Mouse (Mus musculus) forebrain, postnatal 0 days (tissue): ENCODE measurements around the gene Ipmk. TPM values are rescaled to one million over a fixed set of nuclear protein-coding genes. Genes with fewer than 3 reads are reported as not detected.
"Not testable (repeated sequence)": the region's sequence is repeated elsewhere in the genome, so short reads cannot be mapped to it uniquely, and the experiment has no call there.

Experiments used
- ATAC-seq: fragments of 200-750 bp; cut with Nextera tagmentation; 2 replicates; pipeline ENCODE4 v1.8.0; 2017; ENCODE audit warnings: mild to moderate bottlenecking, moderate library complexity
- DNase-seq: peaks from one replicate; pipeline ENCODE4 v3.0.0-alpha.2; 2015
- H3K27ac ChIP-seq: fragments of 300-500 bp; sonication (generic); 2 replicates; pipeline ENCODE4 v1.5.1; 2014; ENCODE audit warnings: low read depth, mild to moderate bottlenecking, antibody characterized with exemption, low read length, moderate library complexity, mixed read lengths
- H3K27me3 ChIP-seq: fragments of 300-500 bp; sonication (generic); 2 replicates; pipeline ENCODE4 v1.6.1; 2014; ENCODE audit warnings: mild to moderate bottlenecking, low read length, mixed read lengths; ENCODE audit not compliant: insufficient read depth
- H3K36me3 ChIP-seq: fragments of 300-500 bp; sonication (generic); 2 replicates; pipeline ENCODE4 v1.6.1; 2014; ENCODE audit warnings: mild to moderate bottlenecking, moderate library complexity; ENCODE audit not compliant: insufficient read depth
- H3K4me1 ChIP-seq: fragments of 300-500 bp; sonication (generic); 2 replicates; pipeline ENCODE4 v1.6.1; 2014; ENCODE audit warnings: antibody characterized with exemption; ENCODE audit not compliant: insufficient read depth
- H3K4me2 ChIP-seq: fragments of 300-500 bp; sonication (generic); 2 replicates; pipeline ENCODE4 v1.6.1; 2014; ENCODE audit warnings: low read depth, mild to moderate bottlenecking, moderate library complexity
- H3K4me3 ChIP-seq: fragments of 300-500 bp; sonication (generic); 2 replicates; pipeline ENCODE4 v1.5.1; 2014; ENCODE audit warnings: low read depth, low read length, mixed read lengths
- H3K9ac ChIP-seq: fragments of 300-500 bp; sonication (generic); 2 replicates; pipeline ENCODE4 v1.6.1; 2014; ENCODE audit warnings: mild to moderate bottlenecking
- H3K9me3 ChIP-seq: fragments of 300-500 bp; sonication (generic); 2 replicates; pipeline ENCODE4 v1.6.1; 2016; ENCODE audit warnings: low read length
- CTCF ChIP-seq: sonication (generic); IDR thresholded peaks from 2 replicates; pipeline ENCODE4 v1.5.1; 2016; ENCODE audit warnings: antibody characterized with exemption, control low read depth, low read depth
- WGBS: fragments of 180-500 bp; shearing (Covaris S2); extraction: QIAGEN DNeasy Blood & Tissue Kit; methylation state at CpG from one replicate; pipeline ENCODE4 v1.1.7; 2014; 5-methylcytosine and 5-hydroxymethylcytosine counted together
- polyA plus RNA-seq: library from polyadenylated mRNA; unstranded; fragments of >200 nt; fragmentation: Nextera tagmentation; extraction: Ambion mirVana; gene quantifications from 2 replicates; pipeline ENCODE4 v1.2.1, GENCODE M21; 2015
- total RNA-seq: library from RNA; depleted of rRNA; stranded (reverse); fragments of >200 nt; gene quantifications from 2 replicates; pipeline ENCODE4 v1.2.3, GENCODE M21; 2014

The Ipmk gene
- total and polyA plus RNA-seq, 2 experiments from 2014 or later, result 12.5 to 26.1 TPM

DNA sequence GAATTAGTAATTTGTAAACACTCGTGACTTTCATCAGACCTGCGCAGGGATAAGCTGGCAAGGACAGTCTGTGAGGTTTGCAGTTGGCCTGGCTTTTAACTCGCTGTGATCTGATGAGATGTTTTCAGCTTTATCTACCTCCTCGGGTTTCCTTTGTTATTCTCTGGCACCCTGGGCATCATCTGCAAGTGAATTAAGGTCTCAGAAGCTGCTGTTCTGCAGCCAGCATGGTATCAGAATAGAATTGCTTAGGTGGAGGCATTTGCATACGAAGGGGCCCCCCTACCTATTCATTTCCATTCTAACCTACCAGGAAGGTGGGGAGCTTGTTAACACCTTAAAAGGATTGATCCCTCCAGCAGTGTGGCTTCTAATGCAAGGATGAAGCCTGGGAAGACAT, 100.7 kb downstream of the Ipmk start:
- Histone ChIP-seq H3K4me2 (no peak overlapping the region), H3K9ac (no peak overlapping the region), H3K4me1 (no peaks in the 10 kb centered on the region), H3K36me3 (no peaks in the 10 kb centered on the region), H3K9me3 (no peaks in the 10 kb centered on the region), H3K27me3 (no peaks in the 10 kb centered on the region), H3K27ac (no peak overlapping the region), H3K4me3 (no peak overlapping the region)
- no peak for TF ChIP-seq CTCF
- DNase-seq, result no peak
- no peak for ATAC-seq
- 53% methylated on average over 5 of the region's 5 CpGs for WGBS

DNA sequence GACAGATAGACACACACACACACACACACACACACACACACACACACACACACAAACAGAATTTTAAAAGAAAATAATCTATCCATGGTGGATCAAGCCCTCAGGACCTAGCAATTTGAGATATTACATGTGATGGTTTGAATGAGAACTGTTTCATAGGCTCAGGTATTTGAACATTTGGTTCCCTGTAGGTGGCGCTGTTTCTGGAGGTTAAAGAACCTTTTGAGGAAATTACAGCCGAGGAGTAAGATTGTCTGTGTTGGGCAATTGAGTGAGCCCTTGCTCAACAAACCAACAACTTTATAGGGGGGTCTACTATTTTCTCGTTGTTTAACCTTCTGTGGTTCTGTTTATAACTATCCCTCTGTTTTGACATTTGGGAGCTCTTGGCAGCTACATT, 107.8 kb downstream of the Ipmk start:
- no peak for ATAC-seq
- WGBS, result 51% methylated on average over 3 of the region's 3 CpGs

DNA sequence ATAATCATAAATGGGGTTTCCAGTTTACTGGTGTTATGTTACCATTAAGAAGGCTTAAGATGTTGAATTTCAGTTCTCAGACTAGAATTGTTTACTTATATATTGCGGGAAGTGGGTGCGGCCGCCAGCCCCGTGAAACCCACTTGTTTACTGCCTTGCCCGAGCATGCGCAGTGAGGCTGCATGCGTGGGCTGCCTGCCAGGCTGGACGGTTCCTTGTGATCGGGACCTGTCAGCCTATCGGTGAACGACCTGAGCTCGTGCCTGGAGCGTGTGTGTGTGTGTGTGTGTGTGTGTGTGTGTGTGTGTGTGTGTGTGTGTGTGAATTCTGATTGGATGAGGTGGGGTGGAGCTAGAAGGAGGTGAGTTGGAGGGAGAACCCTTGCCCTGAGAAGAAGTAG, 114.8 kb downstream of the Ipmk start:
- DNase-seq, H3K27ac ChIP-seq, ATAC-seq, H3K9ac ChIP-seq, H3K27me3 ChIP-seq, H3K9me3 ChIP-seq, H3K36me3 ChIP-seq, H3K4me2 ChIP-seq, H3K4me3 ChIP-seq, H3K4me1 ChIP-seq: not testable (repeated sequence)
- 90% methylated on average over 13 of the region's 13 CpGs for WGBS

More for the DNA sequence above, 107.8 kb downstream of the Ipmk start:
- no peaks in the 10 kb centered on the region for H3K36me3 ChIP-seq
- H3K9ac ChIP-seq, result no peak overlapping the region
- no peak for DNase-seq
- no peak overlapping the region for H3K4me2 ChIP-seq
- no peaks in the 10 kb centered on the region for H3K27me3 ChIP-seq
- H3K4me3 ChIP-seq, result no peak overlapping the region
- no peak overlapping the region for H3K27ac ChIP-seq
- no peaks in the 10 kb centered on the region for H3K4me1 ChIP-seq
- H3K9me3 ChIP-seq, result no peaks in the 10 kb centered on the region
- no peak; the same call in 1 of the 2 replicates for TF ChIP-seq CTCF

DNA sequence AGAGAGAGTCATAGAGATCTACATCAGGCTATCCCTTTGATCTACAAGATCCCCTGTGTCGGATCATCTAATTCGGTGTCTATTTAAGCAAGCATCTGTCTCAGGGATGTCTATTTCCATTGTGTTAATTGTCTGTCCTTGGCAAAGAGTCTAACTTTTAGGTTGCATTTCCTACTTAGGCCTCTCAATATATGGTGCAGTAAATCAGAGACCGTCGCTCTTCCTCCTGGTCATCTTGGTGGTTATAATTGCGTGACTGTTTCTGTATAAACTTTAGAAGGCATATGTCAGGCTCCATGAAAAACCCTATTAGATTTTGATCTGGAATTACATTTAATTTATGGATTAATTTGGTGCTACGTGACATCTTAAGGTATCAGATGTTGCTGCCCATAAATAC, 116.9 kb downstream of the Ipmk start:
- 95% methylated on average over 6 of the region's 6 CpGs for WGBS
- H3K4me2 ChIP-seq, result no peak overlapping the region
- no peaks in the 10 kb centered on the region for H3K36me3 ChIP-seq
- no peak overlapping the region for H3K4me3 ChIP-seq
- H3K9ac ChIP-seq, result no peak overlapping the region
- H3K4me1 ChIP-seq, result no peaks in the 10 kb centered on the region
- H3K9me3 ChIP-seq, result no peaks in the 10 kb centered on the region
- no peaks in the 10 kb centered on the region for H3K27me3 ChIP-seq
- no peak overlapping the region for H3K27ac ChIP-seq
- DNase-seq (no peak), ATAC-seq (no peak)
- TF ChIP-seq CTCF, result no peak

DNA sequence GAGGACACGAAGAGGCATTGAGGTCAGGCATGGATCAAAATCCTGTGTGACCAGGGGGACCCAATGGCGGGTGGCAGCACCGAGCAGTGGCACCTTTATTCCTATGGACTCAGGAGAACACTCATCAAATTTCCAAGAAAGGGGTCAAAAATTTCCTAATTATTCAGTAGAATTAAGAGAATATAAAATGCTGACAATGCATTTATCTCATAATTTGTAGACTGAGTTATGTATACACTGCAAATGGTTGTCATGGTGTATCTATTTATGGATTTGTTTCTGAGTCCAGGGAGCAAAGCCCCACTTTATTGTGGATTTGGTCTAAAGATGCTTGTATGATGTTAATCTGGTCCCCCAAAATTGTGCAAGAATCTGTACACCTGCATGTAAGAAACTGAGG, 120.8 kb downstream of the Ipmk start:
- H3K4me3 ChIP-seq, result no peak overlapping the region
- no peaks in the 10 kb centered on the region for H3K4me1 ChIP-seq
- no peak for TF ChIP-seq CTCF
- H3K9ac ChIP-seq, result no peak overlapping the region
- H3K27me3 ChIP-seq, result no peaks in the 10 kb centered on the region
- no peak overlapping the region for H3K27ac ChIP-seq
- no peaks in the 10 kb centered on the region for H3K36me3 ChIP-seq
- H3K4me2 ChIP-seq, result no peak overlapping the region
- ATAC-seq, result no peak
- H3K9me3 ChIP-seq, result no peaks in the 10 kb centered on the region
- 92% methylated on average over 3 of the region's 3 CpGs for WGBS
- DNase-seq, result no peak

DNA sequence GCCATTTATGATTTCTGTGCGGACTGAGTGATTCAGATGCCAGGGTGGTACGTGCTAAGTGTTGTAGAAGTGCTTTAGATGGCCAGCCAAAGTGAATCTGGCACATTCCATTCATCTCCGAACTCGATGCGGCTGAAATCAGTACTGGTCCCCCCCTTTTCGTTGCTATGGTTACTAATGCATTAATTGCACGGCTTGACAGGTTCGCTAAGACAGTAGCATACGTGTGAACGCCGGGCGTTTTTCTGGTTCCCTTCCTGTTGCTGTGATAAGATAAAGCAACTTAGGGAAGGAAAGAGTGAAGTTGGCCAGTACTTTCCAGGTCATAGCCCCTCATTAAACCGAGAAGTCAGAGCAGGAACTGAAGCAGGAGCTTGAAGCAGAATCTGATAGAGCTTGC, 122.2 kb downstream of the Ipmk start:
- ATAC-seq (peak; percentile 76), DNase-seq (peak; percentile 69)
- TF ChIP-seq CTCF, result no peak
- no peaks in the 10 kb centered on the region for H3K36me3 ChIP-seq
- H3K4me3 ChIP-seq, result no peak overlapping the region
- no peaks in the 10 kb centered on the region for H3K27me3 ChIP-seq
- no peak overlapping the region for H3K9ac ChIP-seq
- H3K9me3 ChIP-seq, result no peaks in the 10 kb centered on the region
- peak overlapping the region; percentile 5; the same call in 1 of the 2 replicates for H3K4me2 ChIP-seq
- H3K4me1 ChIP-seq, result no peaks in the 10 kb centered on the region
- no peak overlapping the region for H3K27ac ChIP-seq
- WGBS, result 30% methylated on average over 13 of the region's 13 CpGs

DNA sequence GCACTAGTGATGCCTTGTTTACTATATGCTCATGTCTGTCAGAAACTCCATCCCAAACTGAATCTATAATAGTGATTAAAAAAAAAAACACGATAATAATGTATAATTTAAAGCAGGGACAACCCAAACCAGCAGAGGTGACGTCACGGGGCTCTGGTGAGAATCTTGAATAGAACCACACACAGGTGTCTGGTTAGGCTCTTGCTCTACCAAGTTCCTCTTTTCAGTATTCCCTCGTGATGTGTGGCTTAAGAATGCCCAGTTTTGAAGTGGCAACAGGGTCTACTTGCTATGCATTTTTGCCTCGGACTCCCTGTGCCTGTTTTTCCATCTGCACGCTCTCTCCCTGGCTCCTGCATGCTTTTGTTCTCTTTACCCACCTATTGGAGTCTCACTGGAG, 124.5 kb downstream of the Ipmk start:
- 93% methylated on average over 6 of the region's 6 CpGs for WGBS
- Histone ChIP-seq H3K27me3 (no peaks in the 10 kb centered on the region), H3K4me2 (no peak overlapping the region), H3K9me3 (no peaks in the 10 kb centered on the region), H3K4me1 (no peaks in the 10 kb centered on the region), H3K4me3 (no peak overlapping the region), H3K36me3 (no peaks in the 10 kb centered on the region), H3K27ac (no peak overlapping the region), H3K9ac (no peak overlapping the region)
- TF ChIP-seq CTCF, result no peak
- ATAC-seq, result no peak
- DNase-seq, result no peak

DNA sequence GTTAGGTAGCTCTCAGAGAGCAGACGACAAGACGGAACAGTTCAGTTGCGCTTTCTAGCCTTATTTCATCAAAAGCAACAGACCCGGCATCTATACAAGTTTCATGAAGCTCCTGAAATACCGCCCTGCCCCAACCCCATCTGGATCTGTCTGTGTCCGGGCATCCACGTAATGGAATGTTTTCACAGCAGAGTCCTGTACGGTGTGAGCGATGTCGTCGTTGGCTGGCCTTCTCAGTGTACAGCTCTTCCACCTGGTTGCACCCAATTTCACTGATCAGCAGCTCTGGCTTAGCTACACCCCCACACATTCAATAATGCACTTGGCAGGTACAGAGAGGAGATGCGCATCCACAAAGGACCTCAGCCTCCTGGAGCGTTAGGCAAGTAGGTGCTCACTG, 126.0 kb downstream of the Ipmk start:
- WGBS, result 66% methylated on average over 13 of the region's 13 CpGs
- Histone ChIP-seq H3K27ac (no peak overlapping the region), H3K4me1 (no peaks in the 10 kb centered on the region; the same call in none of the 2 replicates), H3K4me3 (no peak overlapping the region), H3K36me3 (no peaks in the 10 kb centered on the region), H3K9me3 (no peaks in the 10 kb centered on the region), H3K9ac (no peak overlapping the region), H3K4me2 (no peak overlapping the region), H3K27me3 (no peaks in the 10 kb centered on the region)
- ATAC-seq (no peak), DNase-seq (no peak)
- no peak for TF ChIP-seq CTCF
